Mouse (Mus musculus) ES-E14 (cell line): ENCODE data around the gene Olfr764-ps1. TPM values are rescaled to one million over a fixed set of nuclear protein-coding genes. Genes with fewer than 3 reads are reported as not detected.
"Not testable (repeated sequence)": the region's sequence is repeated elsewhere in the genome, so short reads cannot be mapped to it uniquely, and the experiment has no call there.

Experiments
- DNase-seq: peaks from one replicate; pipeline ENCODE4 v3.0.0-alpha.2; 2013; ENCODE audit warnings: low read depth, low spot score
- H3K27ac ChIP-seq: 2 replicates; pipeline ENCODE4 v1.5.1; 2012; ENCODE audit warnings: low read depth, mild to moderate bottlenecking, low read length, moderate library complexity, mixed read lengths; ENCODE audit not compliant: poor library complexity, insufficient read depth, severe bottlenecking
- H3K36me3 ChIP-seq: 2 replicates; pipeline ENCODE4 v1.6.1; 2012; ENCODE audit warnings: mild to moderate bottlenecking, low read length, moderate library complexity, mixed read lengths; ENCODE audit not compliant: control insufficient read depth, poor library complexity, insufficient read depth, severe bottlenecking
- H3K4me1 ChIP-seq, 2 experiments: fragments of 150-350 bp in 1 of 2; sonication (generic) in 1 of 2; 2 replicates each; pipeline ENCODE4 v1.6.1; 2012; ENCODE audit warnings: low read length in 2 of 2, mild to moderate bottlenecking in 1 of 2, mixed read lengths in 1 of 2; ENCODE audit not compliant: control insufficient read depth in 2 of 2, insufficient read depth in 2 of 2, poor library complexity in 1 of 2
- H3K4me3 ChIP-seq, 2 experiments: fragments of 150-350 bp in 1 of 2; sonication (generic) in 1 of 2; 2 replicates each; pipeline ENCODE4 v1.5.1; 2012; ENCODE audit warnings: low read length in 2 of 2, low read depth in 1 of 2, mild to moderate bottlenecking in 1 of 2, mixed read lengths in 1 of 2; ENCODE audit not compliant: insufficient read depth in 1 of 2, poor library complexity in 1 of 2, severe bottlenecking in 1 of 2
- H3K9ac ChIP-seq: 2 replicates; pipeline ENCODE4 v1.6.1; 2012; ENCODE audit warnings: low read depth, mild to moderate bottlenecking, low read length, mixed read lengths; ENCODE audit not compliant: poor library complexity, insufficient read depth, severe bottlenecking
- H3K9me3 ChIP-seq: fragments of 150-350 bp; sonication (generic); 2 replicates; pipeline ENCODE4 v1.6.1; 2012; ENCODE audit warnings: low read depth, mild to moderate bottlenecking, low read length; ENCODE audit not compliant: control insufficient read depth, insufficient read depth
- CHD2 ChIP-seq: IDR thresholded peaks from 2 replicates; pipeline ENCODE4 v1.6.1; 2014; ENCODE audit warnings: mild to moderate bottlenecking, low read depth, low read length, inconsistent platforms
- HCFC1 ChIP-seq: IDR thresholded peaks from 2 replicates; pipeline ENCODE4 v1.6.1; 2012; ENCODE audit warnings: low read length, inconsistent platforms, borderline replicate concordance; ENCODE audit not compliant: insufficient read depth
- MAFK ChIP-seq: IDR thresholded peaks from 2 replicates; pipeline ENCODE4 v1.6.1; 2014; ENCODE audit warnings: mild to moderate bottlenecking, low read depth, low read length, inconsistent platforms; ENCODE audit not compliant: insufficient read depth
- ZC3H11A ChIP-seq: IDR thresholded peaks from 2 replicates; pipeline ENCODE4 v1.6.1; 2012; ENCODE audit warnings: low read depth, mild to moderate bottlenecking, inconsistent platforms, low read length, borderline replicate concordance
- ZNF384 ChIP-seq: IDR thresholded peaks from 2 replicates; pipeline ENCODE4 v1.6.1; 2012; ENCODE audit warnings: low read depth, low read length, inconsistent platforms
- in situ Hi-C, 2 experiments: fragments of 600-800 bp; cut with MboI; formaldehyde crosslinking; loops; one replicate each; pipeline ENCODE4 v1.15.1; 2025; ENCODE audit warnings: low sequenced_read_pairs in 2 of 2, inconsistent platforms in 1 of 2; ENCODE audit not compliant: unreplicated experiment in 2 of 2
- total RNA-seq: library from RNA; depleted of rRNA; stranded (reverse); fragments of 300-350 nt; gene quantifications from 2 replicates; pipeline ENCODE4 v1.2.3, GENCODE M21; 2012

Gene Olfr764-ps1
- total RNA-seq, 1 experiment, result not detected

DNA sequence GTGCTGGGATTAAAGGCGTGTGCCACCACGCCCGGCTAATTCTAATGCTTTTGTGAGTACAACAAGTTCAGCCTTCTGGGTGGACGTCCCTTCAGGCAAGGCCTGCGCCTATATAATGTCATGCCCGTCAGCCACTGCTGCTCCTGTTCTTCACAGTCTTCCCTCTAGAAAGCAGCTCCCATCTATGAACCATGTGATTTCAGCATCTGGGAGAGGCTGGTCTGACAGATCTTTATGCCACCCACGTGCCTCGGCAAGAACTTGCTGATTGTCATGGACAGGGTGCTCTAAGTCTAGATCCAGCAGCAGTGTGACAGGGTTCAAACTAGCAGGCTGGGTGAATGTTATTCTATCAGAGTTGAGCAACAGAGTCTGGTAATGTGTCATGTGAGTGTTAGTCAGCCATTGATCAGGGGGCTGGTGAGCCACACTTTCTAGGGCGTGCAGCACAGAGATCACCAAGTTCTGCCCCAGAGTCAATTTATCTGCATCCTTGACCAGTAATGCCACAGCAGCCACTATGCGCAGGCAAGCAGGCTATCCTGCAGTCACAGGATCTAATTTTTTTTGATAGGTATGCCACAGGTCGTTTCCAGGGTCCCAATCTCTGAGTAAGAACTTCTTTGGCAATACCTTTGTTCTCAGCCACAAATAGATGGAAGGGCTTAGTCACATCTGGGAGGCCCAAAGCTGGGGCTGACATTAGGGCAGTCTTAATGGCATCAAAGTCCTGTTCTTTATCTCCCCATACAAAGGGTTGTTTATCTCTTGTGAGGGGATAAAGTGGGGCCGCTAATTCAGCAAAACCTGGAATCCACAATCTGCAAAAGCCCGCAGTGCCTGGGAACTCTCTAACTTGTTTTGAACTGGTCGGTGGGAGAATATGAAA is 35.4 kb downstream of the Olfr764-ps1 start:
- H3K9me3 ChIP-seq, result no peaks in the 10 kb centered on the region

DNA sequence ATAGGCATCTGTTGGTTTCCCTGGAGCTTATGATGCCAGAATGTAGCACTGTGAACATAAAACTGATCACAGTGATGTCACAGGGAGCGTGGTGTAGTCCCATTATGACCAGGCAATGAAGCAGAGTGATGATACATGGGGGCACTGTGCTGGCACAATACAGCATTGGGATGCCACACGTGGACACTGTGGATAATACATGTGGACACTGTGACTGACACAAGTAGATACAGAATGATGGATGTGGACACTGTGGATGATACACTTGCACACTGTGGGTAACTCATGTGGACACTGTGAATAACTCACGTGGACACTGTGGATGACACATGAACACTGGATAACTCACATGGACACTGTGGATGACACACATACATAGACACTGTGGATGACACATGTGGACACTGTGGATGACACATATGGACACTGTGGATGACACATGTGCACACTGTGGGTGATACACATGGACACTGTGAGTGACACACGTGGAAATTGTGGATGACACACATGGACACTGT is 43.1 kb downstream of the Olfr764-ps1 start:
- H3K36me3 ChIP-seq, result no peaks in the 10 kb centered on the region
- no peak overlapping the region for H3K4me3 ChIP-seq
- no peak overlapping the region for H3K27ac ChIP-seq
- TF ChIP-seq CHD2, result no peak
- no peak for TF ChIP-seq MAFK
- TF ChIP-seq HCFC1, result no peak
- H3K9me3 ChIP-seq, result no peaks in the 10 kb centered on the region
- in situ Hi-C loops, result no loop called here
- no peaks in the 10 kb centered on the region for H3K4me1 ChIP-seq
- DNase-seq, result no peak
- no peak overlapping the region for H3K9ac ChIP-seq

More for the DNA sequence above, 35.4 kb downstream of the Olfr764-ps1 start:
- TF ChIP-seq CHD2, result no peak
- no peak for TF ChIP-seq ZNF384
- no peak for TF ChIP-seq ZC3H11A
- no peak for TF ChIP-seq HCFC1
- TF ChIP-seq MAFK, result no peak
- in situ Hi-C loops, result no loop called here
- Histone ChIP-seq H3K4me3 (no peak overlapping the region), H3K36me3 (no peaks in the 10 kb centered on the region), H3K4me1 (no peaks in the 10 kb centered on the region), H3K9ac (no peak overlapping the region), H3K27ac (no peak overlapping the region)
- no peak for DNase-seq

- Histone ChIP-seq H3K4me1 (no peaks in the 10 kb centered on the region), H3K9ac (no peak overlapping the region), H3K36me3 (no peaks in the 10 kb centered on the region), H3K9me3 (no peaks in the 10 kb centered on the region), H3K4me3 (no peak overlapping the region), H3K27ac (no peak overlapping the region)
- in situ Hi-C loops, result no loop called here
- no peak for DNase-seq
- TF ChIP-seq HCFC1, result no peak
- no peak for TF ChIP-seq ZC3H11A
- no peak for TF ChIP-seq ZNF384
- no peak for TF ChIP-seq CHD2
- TF ChIP-seq MAFK, result no peak
Observed at GRCm38 (mm10) chr10:128995796-128996195, 43.9 kb downstream of the Olfr764-ps1 start.

GRCm38 (mm10) chr10:128990994-128991393 is 48.7 kb downstream of the Olfr764-ps1 start:
- TF ChIP-seq ZC3H11A, result no peak
- in situ Hi-C loops, result no loop called here

DNA sequence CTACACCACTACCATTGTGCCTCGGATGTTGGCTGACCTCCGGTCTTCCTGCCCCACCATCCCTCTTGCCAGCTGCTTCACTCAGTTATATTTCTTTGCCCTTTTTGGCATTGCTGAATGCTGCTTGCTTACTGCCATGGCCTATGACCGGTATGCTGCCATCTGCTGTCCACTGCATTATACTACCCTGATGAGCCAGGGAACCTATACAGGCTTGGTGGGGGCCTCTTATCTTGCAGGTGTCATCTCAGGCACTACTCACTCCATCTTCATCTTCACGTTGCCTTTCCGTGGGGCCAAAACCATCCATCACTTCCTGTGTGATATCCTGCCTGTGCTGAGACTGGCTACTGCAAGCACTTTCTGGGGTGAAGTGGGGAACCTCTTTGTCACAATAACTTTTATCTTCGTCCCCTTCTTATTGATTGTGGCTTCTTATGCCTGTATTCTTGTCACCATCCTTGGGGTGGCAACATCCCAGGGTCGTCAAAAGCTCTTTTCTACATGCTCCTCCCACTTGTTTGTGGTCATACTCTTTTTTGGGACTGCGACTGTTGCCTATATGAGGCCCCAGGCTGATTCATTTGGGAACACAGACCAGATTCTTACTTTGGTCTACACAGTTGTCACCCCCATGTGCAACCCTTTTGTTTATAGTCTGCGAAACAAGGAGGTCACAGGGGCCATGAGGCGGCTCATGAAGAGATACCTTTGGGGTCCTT is 49.4 kb downstream of the Olfr764-ps1 start:
- H3K27ac ChIP-seq, H3K4me1 ChIP-seq, in situ Hi-C loops, DNase-seq, H3K9me3 ChIP-seq, H3K36me3 ChIP-seq, H3K9ac ChIP-seq, H3K4me3 ChIP-seq: not testable (repeated sequence)

More at GRCm38 (mm10) chr10:128990994-128991393, 48.7 kb downstream of the Olfr764-ps1 start:
- H3K4me1 ChIP-seq, result no peaks in the 10 kb centered on the region
- H3K4me3 ChIP-seq, result no peak overlapping the region
- no peak overlapping the region for H3K27ac ChIP-seq
- no peak overlapping the region for H3K9ac ChIP-seq
- H3K36me3 ChIP-seq, result no peaks in the 10 kb centered on the region
- H3K9me3 ChIP-seq, result no peaks in the 10 kb centered on the region
- DNase-seq, result no peak

- H3K4me3 ChIP-seq, H3K9me3 ChIP-seq, H3K4me1 ChIP-seq, in situ Hi-C loops, H3K36me3 ChIP-seq, DNase-seq, H3K9ac ChIP-seq, H3K27ac ChIP-seq: not testable (repeated sequence)
Observed at GRCm38 (mm10) chr10:128989131-128989530, 50.6 kb downstream of the Olfr764-ps1 start, which contains the start of gene Olfr9. Gene Olfr9, plus strand, starts transcription at chr10:128989431.
